Mouse (Mus musculus) heart, postnatal 0 days (tissue): ENCODE results near the gene Mid1.
"Not testable (repeated sequence)": the region's sequence is repeated elsewhere in the genome, so short reads cannot be mapped to it uniquely, and the experiment has no call there.

Experiments
- CTCF ChIP-seq: IDR thresholded peaks from 2 replicates; pipeline ENCODE4 v1.5.1; 2016; ENCODE audit warnings: antibody characterized with exemption, control low read depth, low read depth
- EP300 ChIP-seq: IDR thresholded peaks from 2 replicates; pipeline ENCODE4 v1.6.1; 2016; ENCODE audit warnings: antibody characterized with exemption, low read depth

DNA sequence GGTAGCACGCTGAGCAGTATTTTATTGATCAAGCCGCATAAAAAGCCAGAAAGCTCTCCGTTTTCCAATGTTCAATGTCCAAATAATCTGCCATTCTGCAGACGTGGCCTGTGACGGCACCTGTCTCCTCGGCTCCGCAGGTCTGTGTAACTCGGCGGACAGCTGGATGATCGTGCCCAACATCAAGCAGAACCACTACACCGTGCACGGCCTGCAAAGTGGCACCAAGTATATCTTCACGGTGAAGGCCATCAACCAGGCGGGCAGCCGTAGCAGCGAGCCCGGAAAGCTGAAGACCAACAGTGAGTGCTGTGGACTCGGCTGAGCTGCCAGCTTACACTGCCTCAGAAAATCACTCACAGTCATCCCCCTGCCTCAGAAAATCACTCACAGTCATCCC lies 300.8 kb downstream of the Mid1 start:
- TF ChIP-seq CTCF, EP300: not testable (repeated sequence)
